Mouse (Mus musculus) brown adipose tissue, adult 24 weeks (tissue): ENCODE results near the gene Btf3. TPM values are rescaled to one million over a fixed set of nuclear protein-coding genes. Genes with fewer than 3 reads are reported as not detected.

Experiments used
- H3K27ac ChIP-seq: fragments of 200-500 bp; replicated peaks from 2 replicates; pipeline ENCODE4 v1.5.1; 2012; ENCODE audit warnings: low read depth, mild to moderate bottlenecking, low read length
- H3K4me1 ChIP-seq: fragments of 200-500 bp; 2 replicates; pipeline ENCODE4 v1.6.1; 2012; ENCODE audit warnings: low read length, mixed read lengths; ENCODE audit not compliant: control insufficient read depth, insufficient read depth, insufficient read length
- H3K4me3 ChIP-seq: fragments of 200-500 bp; 2 replicates; pipeline ENCODE4 v1.5.1; 2012; ENCODE audit warnings: low read depth, mild to moderate bottlenecking, low read length, moderate library complexity; ENCODE audit not compliant: insufficient read depth
- polyA plus RNA-seq: library from polyadenylated mRNA; stranded (reverse); fragments of >200 nt; gene quantifications from 2 replicates; pipeline ENCODE4 v1.2.4, GENCODE M21; 2012; ENCODE audit not compliant: missing spikeins, insufficient read depth, insufficient read length

Btf3 gene
- polyA plus RNA-seq, 1 experiment = 281 TPM

- Histone ChIP-seq H3K4me3 (no peak overlapping the region), H3K27ac (no peak overlapping the region), H3K4me1 (no peaks in the 10 kb centered on the region)
Measured at GRCm38 (mm10) chr13:98308004-98308403, 8.8 kb downstream of the Btf3 start.

GRCm38 (mm10) chr13:98306852-98307475 is 9.8 kb downstream of the Btf3 start:
- Histone ChIP-seq H3K4me1 (no peaks in the 10 kb centered on the region), H3K27ac (no peak overlapping the region), H3K4me3 (no peak overlapping the region)

- Histone ChIP-seq H3K27ac (no peak overlapping the region), H3K4me3 (no peak overlapping the region), H3K4me1 (no peaks in the 10 kb centered on the region)
Measured at GRCm38 (mm10) chr13:98306393-98306792, 10.4 kb downstream of the Btf3 start.

GRCm38 (mm10) chr13:98305257-98305656 is 11.5 kb downstream of the Btf3 start:
- Histone ChIP-seq H3K27ac (no peak overlapping the region), H3K4me3 (no peak overlapping the region), H3K4me1 (no peaks in the 10 kb centered on the region)

GRCm38 (mm10) chr13:98298833-98299758 is 17.7 kb downstream of the Btf3 start:
- H3K27ac ChIP-seq = no peak overlapping the region
- H3K4me3 ChIP-seq = no peak overlapping the region
- H3K4me1 ChIP-seq = no peaks in the 10 kb centered on the region

GRCm38 (mm10) chr13:98297883-98298482 is 18.8 kb downstream of the Btf3 start:
- Histone ChIP-seq H3K27ac (no peak overlapping the region), H3K4me1 (no peaks in the 10 kb centered on the region), H3K4me3 (no peak overlapping the region)

GRCm38 (mm10) chr13:98296072-98296471 is 20.7 kb downstream of the Btf3 start:
- no peaks in the 10 kb centered on the region for H3K4me1 ChIP-seq
- no peak overlapping the region for H3K27ac ChIP-seq
- no peak overlapping the region for H3K4me3 ChIP-seq

- H3K4me1 ChIP-seq = no peaks in the 10 kb centered on the region
- no peak overlapping the region for H3K27ac ChIP-seq
- no peak overlapping the region for H3K4me3 ChIP-seq
Measured at GRCm38 (mm10) chr13:98291712-98292111, 25.1 kb downstream of the Btf3 start.

GRCm38 (mm10) chr13:98290719-98291118 is 26.1 kb downstream of the Btf3 start:
- no peak overlapping the region for H3K27ac ChIP-seq
- no peak overlapping the region for H3K4me3 ChIP-seq
- no peaks in the 10 kb centered on the region for H3K4me1 ChIP-seq

GRCm38 (mm10) chr13:98280990-98281650 is 35.7 kb downstream of the Btf3 start:
- H3K27ac ChIP-seq = no peak overlapping the region
- no peaks in the 10 kb centered on the region for H3K4me1 ChIP-seq
- no peak overlapping the region for H3K4me3 ChIP-seq

- no peak within 1 kb of the TSS for H3K27ac ChIP-seq
- H3K4me3 ChIP-seq = no peak within 1 kb of the TSS
- H3K4me1 ChIP-seq = no peaks in the 10 kb centered on the region
Measured at GRCm38 (mm10) chr13:98279686-98280085, 37.1 kb downstream of the Btf3 start, which contains the start of gene Gm21976. TSS of gene Gm21976 (plus strand) at chr13:98279887.

GRCm38 (mm10) chr13:98277501-98277900 is 39.3 kb downstream of the Btf3 start:
- Histone ChIP-seq H3K4me3 (no peak overlapping the region), H3K27ac (no peak overlapping the region), H3K4me1 (no peaks in the 10 kb centered on the region)

GRCm38 (mm10) chr13:98276253-98276652 is 40.6 kb downstream of the Btf3 start:
- Histone ChIP-seq H3K27ac (no peak overlapping the region), H3K4me3 (no peak overlapping the region), H3K4me1 (no peaks in the 10 kb centered on the region)

GRCm38 (mm10) chr13:98275646-98276045 is 41.2 kb downstream of the Btf3 start:
- no peaks in the 10 kb centered on the region for H3K4me1 ChIP-seq
- H3K4me3 ChIP-seq = no peak overlapping the region
- H3K27ac ChIP-seq = no peak overlapping the region

GRCm38 (mm10) chr13:98274023-98274422 is 42.8 kb downstream of the Btf3 start:
- H3K4me3 ChIP-seq = no peak overlapping the region

More at GRCm38 (mm10) chr13:98274023-98274422, 42.8 kb downstream of the Btf3 start:
- no peaks in the 10 kb centered on the region for H3K4me1 ChIP-seq
- no peak overlapping the region for H3K27ac ChIP-seq
